Mouse (Mus musculus) megakaryocyte, embryonic 14.5 days (primary cell): ENCODE data around the gene Acaa1b.

Source experiments
- FLI1 ChIP-seq: IDR thresholded peaks from 2 replicates; pipeline ENCODE4 v1.6.1; 2012; ENCODE audit warnings: low read length, inconsistent platforms, mixed read lengths
- GATA1 ChIP-seq: IDR thresholded peaks from 3 replicates; pipeline ENCODE4 v1.6.1; 2012; ENCODE audit warnings: mixed read lengths, low read length, inconsistent platforms, borderline replicate concordance

DNA sequence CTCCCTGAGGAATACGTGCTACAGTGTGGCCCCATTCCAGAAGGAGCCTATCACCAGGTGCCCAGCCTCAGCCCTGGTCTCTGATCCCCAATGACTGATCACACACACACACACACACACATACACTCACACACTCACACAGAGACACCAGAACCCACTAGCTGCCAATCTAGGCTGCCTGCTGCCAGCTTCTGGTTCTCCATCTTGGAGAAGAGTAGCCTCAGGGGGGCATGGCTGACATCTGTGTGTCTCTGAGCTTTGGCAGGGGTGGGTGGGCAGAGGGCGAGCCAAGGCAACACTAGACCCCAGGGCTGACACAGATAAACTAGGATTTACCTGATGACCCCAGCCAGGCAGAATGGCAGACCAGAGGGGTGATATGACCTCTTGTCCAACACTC lies 18.1 kb downstream of the Acaa1b start:
- no peak for TF ChIP-seq GATA1
- no peak for TF ChIP-seq FLI1
